ENCODE assay signal across 10 mouse cellular contexts in genomic region chr19:21166465-21166860, GRCm38 (mm10).
DNase-seq lines count a peak whose midpoint lies in the region; ATAC-seq lines count a peak whose summit lies in the region.
"Had no signal": no experiment of that assay in that cellular context is flagged by ENCODE, and none has a peak within 500 bp of the region (broad histone marks: within the 10 kb centered on the region; RNA-seq: fewer than 3 reads in every experiment).

No protein-coding gene starts in this region.

- H3K4me3 ChIP-seq in forebrain, embryonic 11.5 days (ENCODE audit: low read depth, low read length), result no peak overlapping the region
- H3K4me3 ChIP-seq in hindbrain, embryonic 16.5 days (ENCODE audit: low read length), result no peak overlapping the region; the same call in 1 of the 2 replicates
- no peak overlapping the region for H3K4me3 ChIP-seq in midbrain, embryonic 14.5 days (replicated peaks; ENCODE audit: low read depth, low read length)

- DNase-seq in embryo, embryonic 11 days, result peak; percentile 24
- no peak for DNase-seq in embryo, embryonic 10.5 days (ENCODE audit: low spot score)
- DNase-seq in forebrain, embryonic 11.5 days (ENCODE audit: low spot score), result no peak
- no peak for DNase-seq in midbrain, embryonic 14.5 days
- no peak for DNase-seq in Muller cell, postnatal 12 days (ENCODE audit: inconsistent ontology term)
- DNase-seq in layer of hippocampus, adult 9-11 months, result no peak
- no peak for DNase-seq in left cerebral cortex, postnatal 4 days
- DNase-seq: layer of hippocampus, postnatal 36 days; lung, adult 18-20 months had no signal

- WGBS in forebrain, embryonic 11.5 days, result 36% methylated on average over 5 of the region's 5 CpGs
- 23% methylated on average over 5 of the region's 5 CpGs for WGBS in hindbrain, embryonic 16.5 days
- WGBS in midbrain, embryonic 14.5 days, result 15% methylated on average over 5 of the region's 5 CpGs

- no peaks in the 10 kb centered on the region for H3K27me3 ChIP-seq in forebrain, embryonic 11.5 days (ENCODE audit: control insufficient read depth, insufficient read depth, low read length)
- H3K27me3 ChIP-seq in hindbrain, embryonic 16.5 days (replicated peaks; ENCODE audit: control insufficient read depth, insufficient read depth, low read length), result no peaks in the 10 kb centered on the region
- no peaks in the 10 kb centered on the region for H3K27me3 ChIP-seq in midbrain, embryonic 14.5 days (ENCODE audit: control insufficient read depth, insufficient read depth, low read length)

- no peak overlapping the region for H3K27ac ChIP-seq in forebrain, embryonic 11.5 days (ENCODE audit: low read depth, low read length)
- peak overlapping the region; percentile 56; the same call in 1 of the 2 replicates for H3K27ac ChIP-seq in hindbrain, embryonic 16.5 days (ENCODE audit: low read depth, low read length)
- peak overlapping the region; percentile 49 for H3K27ac ChIP-seq in midbrain, embryonic 14.5 days (replicated peaks; ENCODE audit: low read depth, low read length)

- no peaks in the 10 kb centered on the region for H3K36me3 ChIP-seq in forebrain, embryonic 11.5 days (ENCODE audit: control insufficient read depth, insufficient read depth, low read length)
- no peaks in the 10 kb centered on the region for H3K36me3 ChIP-seq in hindbrain, embryonic 16.5 days (ENCODE audit: control insufficient read depth, insufficient read depth, low read length)
- H3K36me3 ChIP-seq in midbrain, embryonic 14.5 days (ENCODE audit: control insufficient read depth, insufficient read depth, low read length), result no peaks in the 10 kb centered on the region

- ATAC-seq in forebrain, embryonic 11.5 days (replicated peaks; ENCODE audit: low FRiP score), result peak; percentile 14; the same call in 1 of the 2 replicates
- 0 out of 2 replicates have a peak, but pooled peaks have one; percentile 38 for ATAC-seq in hindbrain, embryonic 16.5 days
- ATAC-seq in midbrain, embryonic 14.5 days (ENCODE audit: low FRiP score, low TSS enrichment), result peak; percentile 21; the same call in 1 of the 2 replicates

- H3K4me2 ChIP-seq in forebrain, embryonic 11.5 days (ENCODE audit: low read depth, low read length, severe bottlenecking), result no peak overlapping the region
- H3K4me2 ChIP-seq in hindbrain, embryonic 16.5 days (ENCODE audit: low read length), result peak overlapping the region; percentile 36
- H3K4me2 ChIP-seq in midbrain, embryonic 14.5 days (ENCODE audit: low read length), result peak overlapping the region; percentile 20

- no peaks in the 10 kb centered on the region for H3K9me3 ChIP-seq in forebrain, embryonic 11.5 days (ENCODE audit: control insufficient read depth, low read length)
- no peaks in the 10 kb centered on the region for H3K9me3 ChIP-seq in hindbrain, embryonic 16.5 days (ENCODE audit: control insufficient read depth, low read length)
- no peaks in the 10 kb centered on the region for H3K9me3 ChIP-seq in midbrain, embryonic 14.5 days (ENCODE audit: control insufficient read depth, low read length)

- H3K9ac ChIP-seq in forebrain, embryonic 11.5 days (ENCODE audit: low read length), result no peak overlapping the region
- no peak overlapping the region for H3K9ac ChIP-seq in hindbrain, embryonic 16.5 days (ENCODE audit: low read depth, low read length)
- no peak overlapping the region for H3K9ac ChIP-seq in midbrain, embryonic 14.5 days (replicated peaks; ENCODE audit: low read length)

- H3K4me1 ChIP-seq in forebrain, embryonic 11.5 days (replicated peaks; ENCODE audit: control insufficient read depth, insufficient read depth, low read length), result peaks cover 17% of the 10 kb centered on the region
- H3K4me1 ChIP-seq in hindbrain, embryonic 16.5 days (ENCODE audit: control insufficient read depth, insufficient read depth, low read depth, low read length), result peaks cover 10% of the 10 kb centered on the region
- peaks cover 25% of the 10 kb centered on the region for H3K4me1 ChIP-seq in midbrain, embryonic 14.5 days (ENCODE audit: control insufficient read depth, insufficient read depth, low read length)

- intact Hi-C loops in left cerebral cortex, postnatal 4 days (cut with DNase I), result no loop called here
